Mouse (Mus musculus): ENCODE data around the gene Cryaa.

DNA sequence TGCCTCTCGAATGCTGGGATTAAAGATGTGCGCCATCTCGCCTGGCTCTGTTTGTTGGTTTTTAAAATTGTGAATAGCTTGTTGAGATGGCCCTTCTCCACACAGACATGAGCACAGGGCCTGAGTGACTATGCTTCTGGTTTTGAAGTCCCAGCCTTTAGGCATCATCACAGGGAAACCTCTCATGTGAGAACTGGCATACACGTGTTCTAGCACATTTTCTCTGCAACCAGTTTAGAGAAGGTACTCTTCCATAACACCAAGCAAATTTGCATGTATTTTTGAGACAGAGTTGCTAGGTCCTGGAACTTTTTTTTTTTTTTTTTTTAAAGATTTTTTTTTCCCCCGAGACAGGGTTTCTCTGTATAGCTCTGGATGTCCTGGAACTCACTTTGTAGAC is 20.9 kb upstream of the Cryaa start:
- no peak for TF ChIP-seq GATA1 (IDR thresholded peaks at IDR 0.05; ENCODE audit: borderline replicate concordance, low read length)
- TF ChIP-seq TAL1 (conservative IDR thresholded peaks at IDR 0.05; ENCODE audit: low read depth, low read length) = no peak
- no peak for TF ChIP-seq CTCF (IDR thresholded peaks at IDR 0.05; ENCODE audit: low read depth, low read length)

Measured in G1E (cell line).